Mouse (Mus musculus) layer of hippocampus, adult 11-12 months (tissue): ENCODE results near the gene Tmem79.
"Not testable (repeated sequence)": the region's sequence is repeated elsewhere in the genome, so short reads cannot be mapped to it uniquely, and the experiment has no call there.

Experiments used
- DNase-seq: peaks from one replicate; pipeline ENCODE4 v3.0.0; 2022; ENCODE audit warnings: low spot score

Tmem79 gene

DNA sequence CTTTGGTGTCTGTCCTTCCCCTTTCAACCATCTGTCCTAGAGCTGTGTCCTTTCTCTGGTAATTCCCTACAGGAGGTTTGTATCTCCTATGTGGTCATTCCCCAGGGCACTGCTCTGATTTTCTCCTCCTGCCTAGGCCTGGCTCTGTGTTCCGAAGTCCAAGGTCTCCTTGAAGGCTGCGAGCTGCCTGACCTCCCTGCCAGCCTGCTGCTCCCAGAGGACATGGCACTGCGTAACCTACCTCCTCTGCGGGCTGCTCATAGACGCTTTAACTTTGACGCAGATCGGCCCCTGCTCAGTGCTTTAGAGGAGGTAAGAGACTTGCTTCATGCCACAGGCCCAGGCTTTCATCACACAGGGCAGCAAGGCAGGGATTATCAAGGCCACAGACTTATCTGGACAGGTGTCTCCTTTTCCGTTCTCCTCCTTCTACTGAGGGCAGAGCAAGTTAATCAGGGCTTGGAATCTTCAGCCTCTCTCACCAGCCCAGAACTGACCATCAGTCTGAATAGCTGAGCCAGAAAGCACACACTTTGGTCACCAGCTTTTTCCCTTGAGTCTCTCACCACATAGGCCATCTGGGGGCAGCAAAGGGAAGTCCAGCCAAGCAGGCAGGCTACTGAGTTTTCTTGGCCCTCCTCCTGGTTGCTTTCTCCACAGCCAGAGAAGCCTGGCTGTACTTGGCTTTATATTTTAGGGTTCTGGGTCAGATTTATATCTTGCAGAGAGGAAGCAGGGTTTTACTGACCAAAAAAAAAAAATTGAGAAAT, 18.6 kb upstream of the Tmem79 start:
- DNase-seq, result no peak

- no peak for DNase-seq
Observed at GRCm38 (mm10) chr3:88352907-88353306, 17.0 kb upstream of the Tmem79 start.

- DNase-seq, result no peak
Observed at GRCm38 (mm10) chr3:88350732-88351131, 14.8 kb upstream of the Tmem79 start.

- DNase-seq, result no peak
Observed at GRCm38 (mm10) chr3:88339006-88339405, 3.1 kb upstream of the Tmem79 start.

- no peak for DNase-seq
Observed at GRCm38 (mm10) chr3:88338316-88338715, 2.4 kb upstream of the Tmem79 start.

DNA sequence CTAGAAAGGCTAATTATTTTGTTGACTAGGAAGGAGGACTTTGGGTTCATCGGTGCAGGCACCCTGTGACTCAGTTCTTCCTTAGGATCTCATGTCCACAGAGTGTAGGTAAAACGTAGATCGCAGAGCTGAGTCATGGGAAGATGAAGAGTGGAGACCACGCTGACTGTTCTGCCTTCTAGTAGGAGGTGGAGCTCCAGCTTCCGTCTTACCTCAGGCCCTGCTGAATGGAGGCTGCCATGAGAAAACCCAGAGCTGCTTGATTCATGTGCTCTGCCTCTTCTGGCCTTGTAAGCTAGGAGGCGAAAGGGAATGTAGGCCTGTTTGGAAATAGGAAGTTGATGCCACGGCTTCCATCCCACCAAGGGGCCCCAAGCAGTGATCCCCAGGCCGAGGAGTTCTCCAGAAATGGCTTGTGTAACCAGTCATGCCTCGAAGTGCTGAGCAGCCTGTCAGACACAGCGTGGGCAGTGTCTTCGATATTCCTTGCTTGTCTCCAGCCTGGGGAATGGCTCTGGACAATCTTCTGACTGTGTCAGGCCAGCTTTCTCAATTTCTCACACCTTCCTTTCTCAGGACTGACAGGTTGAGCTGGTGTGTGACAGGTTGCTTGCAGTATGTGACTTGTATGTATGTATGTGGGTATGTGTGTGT, 1.5 kb upstream of the Tmem79 start:
- DNase-seq, result no peak

DNA sequence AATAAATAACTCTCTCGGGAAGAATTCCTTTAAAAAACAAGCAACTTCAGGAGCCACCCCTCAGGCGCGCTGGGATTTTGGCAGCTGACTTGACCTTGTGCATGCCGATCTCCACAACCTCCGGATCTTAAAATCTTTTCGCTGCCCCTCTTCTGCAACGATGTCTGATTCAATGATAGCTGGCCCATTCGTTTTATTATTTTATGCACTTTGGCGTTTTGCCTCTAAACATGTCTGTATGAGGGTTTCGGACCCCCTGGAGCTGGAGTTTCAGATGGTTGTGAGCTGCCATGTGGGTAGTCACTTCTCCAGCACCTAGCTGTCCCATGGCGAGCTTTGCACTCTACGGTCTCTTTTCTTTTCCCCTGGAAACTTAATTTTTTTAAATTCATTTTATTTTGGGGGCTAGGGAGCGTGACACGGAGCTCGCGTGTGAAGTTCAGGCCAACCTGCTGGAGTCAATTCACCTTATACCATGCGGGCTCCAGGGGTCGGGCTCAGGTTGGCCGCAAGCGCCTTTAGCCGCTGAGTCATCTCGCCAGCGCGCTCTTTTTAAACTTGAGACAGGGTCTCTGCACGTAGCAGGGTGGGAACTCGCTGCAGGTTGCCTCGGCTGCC, 403 bp downstream of the Tmem79 start:
- DNase-seq, result no peak

- DNase-seq, result no peak
Observed at GRCm38 (mm10) chr3:88334902-88335435, 979 bp downstream of the Tmem79 start.

DNA sequence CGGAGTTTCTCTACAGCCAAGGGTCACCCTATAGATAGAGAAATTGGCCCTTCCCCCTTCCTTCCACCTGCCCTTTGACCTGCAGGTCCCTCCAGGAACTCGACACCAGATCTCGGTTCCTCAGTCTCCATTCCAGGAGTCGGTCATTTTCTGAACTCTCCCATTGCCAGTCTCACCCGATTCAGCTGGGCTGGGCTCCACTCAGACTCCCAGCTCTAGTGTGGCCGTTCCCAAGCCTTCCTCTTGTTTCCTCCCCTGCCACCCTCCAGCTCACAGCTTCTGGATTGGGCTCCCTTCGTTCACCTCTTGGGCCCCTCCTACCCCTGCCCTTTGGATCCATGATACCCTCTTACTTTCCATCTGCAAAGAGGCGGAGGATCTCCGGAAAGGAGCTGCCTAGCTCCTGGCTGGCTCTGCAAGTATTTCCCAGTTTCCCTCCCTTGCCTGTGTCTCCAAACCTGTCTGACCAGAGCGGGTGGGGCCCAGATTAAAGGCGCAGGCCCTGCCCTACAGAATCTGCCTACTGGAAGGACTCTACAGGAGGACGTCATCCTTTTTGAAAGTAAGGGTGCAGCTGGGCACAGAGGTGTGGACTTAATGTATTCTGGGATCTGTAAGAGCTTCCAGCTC, 1.8 kb downstream of the Tmem79 start:
- DNase-seq, result no peak

DNA sequence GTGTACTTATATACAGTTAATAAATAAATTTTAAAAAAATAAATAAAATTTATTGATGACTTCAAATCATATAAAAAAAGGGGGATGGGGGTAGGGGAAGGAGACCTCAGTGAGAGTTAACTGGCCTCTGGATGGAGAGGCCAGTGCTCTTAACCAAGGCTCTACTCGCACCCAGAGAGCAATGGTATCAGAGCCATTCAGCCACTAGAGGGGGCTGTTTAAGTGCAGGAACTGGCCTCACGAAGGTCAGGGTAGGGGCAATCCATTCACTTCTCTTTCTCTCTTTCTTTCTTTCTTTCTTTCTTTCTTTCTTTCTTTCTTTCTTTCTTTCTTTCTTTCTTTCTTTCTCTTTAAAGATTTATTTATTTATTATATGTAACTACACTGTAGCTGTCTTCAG, 4.7 kb downstream of the Tmem79 start:
- peak; percentile 50 for DNase-seq

DNA sequence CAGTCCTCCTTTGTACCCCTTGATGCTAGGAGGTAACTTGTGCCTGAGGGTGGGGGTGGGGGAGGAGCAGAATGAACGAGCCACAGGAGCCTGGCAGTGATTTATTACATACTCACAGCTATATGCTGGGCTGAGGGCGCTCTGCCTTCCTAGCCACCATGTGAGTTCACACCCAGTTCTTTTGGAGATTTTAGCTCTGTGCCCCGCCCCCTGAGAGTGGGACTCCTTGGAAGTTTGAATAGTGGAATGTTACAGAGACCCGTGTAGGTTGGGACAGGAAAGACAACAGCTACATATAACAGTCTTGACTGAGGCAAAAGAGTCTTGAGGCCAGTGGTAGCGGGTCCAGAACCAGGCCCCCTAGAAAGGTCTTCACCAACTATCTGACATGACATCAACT, 7.0 kb downstream of the Tmem79 start:
- DNase-seq, result no peak

DNA sequence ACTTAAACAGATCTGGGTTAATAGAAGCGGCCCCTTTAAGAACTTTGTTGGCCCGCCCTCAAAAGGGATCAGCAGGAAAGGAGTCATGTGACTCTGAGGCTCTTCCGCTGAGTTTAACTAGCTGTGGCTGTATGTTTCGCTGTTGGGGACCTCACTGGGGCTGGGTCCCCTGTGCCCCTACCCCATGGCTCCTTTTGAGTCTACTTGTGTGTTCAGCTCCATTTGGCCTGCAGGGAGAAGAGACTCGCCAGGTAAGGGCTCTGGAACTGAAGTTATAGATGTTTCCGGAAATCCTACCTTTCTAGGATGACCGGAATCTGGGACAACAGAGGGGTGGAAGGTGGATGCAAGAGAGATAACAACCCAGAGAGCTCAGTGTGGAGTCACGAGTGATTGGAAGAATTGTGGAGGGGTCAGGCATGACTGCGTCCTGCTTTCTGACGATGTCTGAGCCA, 11.0 kb downstream of the Tmem79 start, which contains the start of gene Glmp:
Gene Glmp (plus strand): TSS at position 73 of the 455 bp plus-strand sequence.
- DNase-seq, result peak; percentile 71

DNA sequence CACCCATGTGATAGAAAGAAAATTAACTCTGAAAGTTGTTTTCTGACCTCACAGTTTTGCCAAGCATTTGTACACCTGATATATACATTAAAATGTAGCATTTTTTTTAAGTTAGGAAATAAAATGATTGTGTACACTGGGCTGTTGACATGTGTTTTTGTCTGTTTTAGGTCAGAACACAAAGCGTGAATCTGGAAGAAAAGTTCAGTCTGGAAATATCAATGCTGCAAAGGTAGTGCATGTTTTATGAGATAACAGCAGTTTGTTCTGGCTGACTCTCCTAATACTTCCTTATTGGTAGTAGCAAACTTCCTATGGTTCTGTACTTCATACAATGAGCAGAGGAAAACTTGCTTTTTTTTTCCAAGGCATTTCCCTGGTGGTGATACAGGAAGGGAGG, 36.8 kb downstream of the Tmem79 start:
- no peak for DNase-seq

DNA sequence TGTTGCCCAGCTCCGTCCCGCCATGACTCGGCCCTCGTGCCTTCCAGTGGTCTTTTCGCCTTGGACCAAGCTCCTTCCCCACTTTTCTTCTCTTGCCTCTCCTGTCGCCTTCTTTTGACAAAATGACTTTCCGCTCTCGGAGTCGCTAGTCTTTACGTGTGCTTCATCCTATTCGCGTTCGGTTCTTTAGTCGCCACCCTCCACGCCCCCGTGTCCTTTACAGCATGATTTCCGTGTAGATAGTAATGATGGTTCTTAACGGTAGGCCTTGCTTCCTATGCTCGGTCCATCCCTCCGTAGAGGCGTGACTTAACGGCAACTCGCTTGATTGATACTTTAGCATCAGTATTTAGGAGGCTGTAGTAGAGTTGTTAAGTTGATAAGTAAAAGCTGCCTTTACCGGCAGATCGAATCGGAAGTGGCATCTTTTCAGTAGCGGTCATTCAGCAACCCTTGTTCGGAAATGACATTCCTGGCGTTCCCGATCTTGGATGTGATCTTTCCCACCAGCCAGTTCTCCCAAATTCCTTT, 38.6 kb downstream of the Tmem79 start:
- DNase-seq, result peak; percentile 66

DNA sequence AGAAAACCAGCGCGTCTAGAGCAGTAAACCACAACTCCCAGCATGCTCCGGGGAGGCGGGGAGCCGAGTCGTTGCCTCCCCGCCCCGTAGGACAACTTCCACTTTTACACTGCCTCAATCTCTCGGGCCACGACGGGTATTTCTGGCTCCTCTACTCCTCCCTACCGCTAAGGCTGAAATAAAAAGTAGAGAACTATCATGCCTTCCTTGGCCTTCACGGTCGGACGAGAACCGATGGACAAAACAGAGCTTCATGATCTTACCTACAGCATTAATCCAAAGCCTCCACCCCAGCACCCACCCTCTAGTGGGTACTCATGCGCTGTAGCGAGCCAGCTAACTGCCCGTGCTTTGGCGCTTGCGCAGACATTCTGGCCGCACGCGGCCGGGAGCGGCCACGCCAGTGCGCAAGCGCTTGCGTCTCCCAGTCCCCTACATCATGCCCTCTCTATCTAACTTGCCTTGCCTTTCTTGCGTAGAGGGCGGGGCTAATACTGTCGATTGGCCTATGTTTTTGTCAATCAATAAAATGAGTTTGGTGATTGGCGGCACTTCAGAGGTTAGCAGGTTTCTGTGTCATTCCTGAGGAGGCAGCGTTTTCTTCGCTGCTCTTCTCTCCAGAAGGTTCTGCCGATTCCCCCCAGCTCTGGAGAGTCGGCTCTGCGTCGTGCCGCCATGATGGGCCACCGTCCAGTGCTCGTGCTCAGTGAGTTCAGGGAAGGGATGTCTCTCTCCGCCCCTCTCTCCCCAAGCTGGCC, 39.2 kb downstream of the Tmem79 start, which contains the start of the genes Tsacc and Cct3:
Gene Tsacc (minus strand): TSS at position 439 of the 758 bp plus-strand sequence.
Gene Cct3 (plus strand): TSS at position 556 of the 758 bp plus-strand sequence.
- peak; percentile 98 for DNase-seq

GRCm38 (mm10) chr3:88296110-88296560, 39.8 kb downstream of the Tmem79 start:
- no peak for DNase-seq

DNA sequence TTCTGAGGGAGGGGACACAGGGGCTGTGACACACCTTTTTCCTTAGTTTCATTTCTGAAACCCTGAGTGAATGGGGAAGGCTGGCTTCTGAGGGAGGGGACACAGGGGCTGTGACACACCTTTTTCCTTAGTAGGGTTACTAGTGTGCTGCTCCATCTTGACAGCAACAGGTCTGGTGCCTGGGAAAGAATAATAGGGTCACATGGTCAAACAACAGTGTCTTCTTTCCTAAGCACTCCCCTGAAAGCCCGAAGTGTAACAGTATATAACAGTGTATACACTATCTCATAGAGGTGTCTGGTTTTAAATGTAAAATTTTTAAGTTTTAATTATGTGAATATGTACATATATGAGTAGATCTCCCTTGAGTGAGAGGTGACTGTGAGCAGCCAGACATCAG, 40.7 kb downstream of the Tmem79 start:
- DNase-seq, result not testable (repeated sequence)

DNA sequence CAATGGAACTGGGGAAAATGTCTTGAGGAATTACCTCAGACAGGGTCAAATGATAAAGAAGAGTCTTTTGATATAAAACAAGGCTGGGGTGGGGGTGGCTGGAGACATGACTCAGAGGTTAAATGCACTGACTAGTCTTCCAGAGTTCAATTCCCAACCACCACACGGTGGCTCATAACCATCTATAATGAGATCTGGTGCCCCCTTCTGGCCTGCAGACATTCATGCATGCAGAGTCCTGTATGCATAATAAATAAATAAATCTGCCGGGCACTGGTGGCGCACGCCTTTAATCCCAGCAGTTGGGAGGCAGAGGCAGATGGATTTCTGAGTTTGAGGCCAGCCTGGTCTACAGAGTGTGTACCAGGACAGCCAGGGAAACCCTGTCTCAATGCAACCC, 44.0 kb downstream of the Tmem79 start:
- DNase-seq, result peak; percentile 19

- not testable (repeated sequence) for DNase-seq
Observed at GRCm38 (mm10) chr3:88288133-88288713, 47.7 kb downstream of the Tmem79 start.

GRCm38 (mm10) chr3:88287110-88287509, 48.8 kb downstream of the Tmem79 start, which contains the start of gene Gm38392:
Gene Gm38392 (minus strand): TSS chr3:88287210.
- no peak for DNase-seq

DNA sequence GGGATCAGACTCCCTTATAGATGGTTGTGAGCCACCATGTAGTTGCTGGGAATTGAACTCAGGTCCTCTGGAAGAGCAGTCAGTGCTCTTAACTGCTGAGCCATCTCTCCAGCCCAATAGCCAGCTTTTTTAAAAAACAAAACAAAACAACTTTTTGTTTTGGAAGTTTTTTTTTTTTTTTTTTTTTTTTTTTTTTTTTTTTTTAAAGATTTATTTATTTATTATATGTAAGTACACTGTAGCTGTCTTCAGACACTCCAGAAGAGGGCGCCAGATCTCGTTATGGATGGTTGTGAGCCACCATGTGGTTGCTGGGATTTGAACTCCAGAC, 50.4 kb downstream of the Tmem79 start:
- DNase-seq, result not testable (repeated sequence)
